Mouse (Mus musculus) embryonic facial prominence, embryonic 11.5 days (tissue): ENCODE results near the gene Col4a1. TPM values are rescaled to one million over a fixed set of nuclear protein-coding genes. Genes with fewer than 3 reads are reported as not detected.

Experiments
- ATAC-seq: fragments of 200-750 bp; cut with Nextera tagmentation; replicated peaks from 2 replicates; pipeline ENCODE4 v1.8.0; 2017; ENCODE audit warnings: low read depth; ENCODE audit not compliant: insufficient number of reproducible peaks, low FRiP score, low TSS enrichment
- DNase-seq: peaks from one replicate; pipeline ENCODE4 v3.0.0-alpha.2; 2015; ENCODE audit warnings: low spot score
- H3K27ac ChIP-seq: fragments of 300-500 bp; sonication (generic); replicated peaks from 2 replicates; pipeline ENCODE4 v1.5.1; 2014; ENCODE audit warnings: mild to moderate bottlenecking, low read depth, low read length, control low read depth
- H3K27me3 ChIP-seq: fragments of 300-500 bp; sonication (generic); 2 replicates; pipeline ENCODE4 v1.6.1; 2014; ENCODE audit warnings: mild to moderate bottlenecking, low read length, moderate library complexity, mixed read lengths; ENCODE audit not compliant: control insufficient read depth, insufficient read depth
- H3K36me3 ChIP-seq: fragments of 300-500 bp; sonication (generic); replicated peaks from 2 replicates; pipeline ENCODE4 v1.6.1; 2014; ENCODE audit warnings: low read depth, mild to moderate bottlenecking, low read length, moderate library complexity, mixed read lengths; ENCODE audit not compliant: control insufficient read depth, insufficient read depth
- H3K4me1 ChIP-seq: fragments of 300-500 bp; sonication (generic); 2 replicates; pipeline ENCODE4 v1.6.1; 2014; ENCODE audit warnings: low read length, mixed read lengths; ENCODE audit not compliant: control insufficient read depth, insufficient read depth
- H3K4me2 ChIP-seq: fragments of 300-500 bp; sonication (generic); 2 replicates; pipeline ENCODE4 v1.6.1; 2014; ENCODE audit warnings: low read depth, mild to moderate bottlenecking, control low read depth, low read length, moderate library complexity
- H3K4me3 ChIP-seq: fragments of 300-500 bp; sonication (generic); 2 replicates; pipeline ENCODE4 v1.5.1; 2014; ENCODE audit warnings: low read depth, low read length, control low read depth
- H3K9ac ChIP-seq: fragments of 300-500 bp; sonication (generic); replicated peaks from 2 replicates; pipeline ENCODE4 v1.6.1; 2014; ENCODE audit warnings: mild to moderate bottlenecking, control low read depth, low read length
- H3K9me3 ChIP-seq: fragments of 300-500 bp; sonication (generic); replicated peaks from 2 replicates; pipeline ENCODE4 v1.6.1; 2016; ENCODE audit warnings: mild to moderate bottlenecking, low read length, inconsistent platforms, mixed read lengths; ENCODE audit not compliant: control insufficient read depth
- WGBS: fragments of 180-500 bp; shearing (Covaris S2); extraction: QIAGEN DNeasy Blood & Tissue Kit; methylation state at CpG from one replicate; pipeline ENCODE4 v1.1.7; 2014; 5-methylcytosine and 5-hydroxymethylcytosine counted together
- polyA plus RNA-seq: library from polyadenylated mRNA; unstranded; fragments of >200 nt; fragmentation: Nextera tagmentation; extraction: Ambion mirVana; gene quantifications from 2 replicates; pipeline ENCODE4 v1.2.1, GENCODE M21; 2014

Col4a1 gene
- polyA plus RNA-seq, 1 experiment from 2014 or later, result 93.6 TPM

GRCm38 (mm10) chr8:11176393-11176792, 136.2 kb downstream of the Col4a1 start:
- Histone ChIP-seq H3K4me2 (no peak overlapping the region), H3K9me3 (no peaks in the 10 kb centered on the region), H3K27me3 (no peaks in the 10 kb centered on the region), H3K4me1 (no peaks in the 10 kb centered on the region), H3K36me3 (no peaks in the 10 kb centered on the region), H3K9ac (no peak overlapping the region), H3K4me3 (no peak overlapping the region), H3K27ac (no peak overlapping the region)
- ATAC-seq, result no peak
- whole genome bisulfite sequencing, result 82% methylated on average over 7 of the region's 7 CpGs
- no peak for DNase-seq

DNA sequence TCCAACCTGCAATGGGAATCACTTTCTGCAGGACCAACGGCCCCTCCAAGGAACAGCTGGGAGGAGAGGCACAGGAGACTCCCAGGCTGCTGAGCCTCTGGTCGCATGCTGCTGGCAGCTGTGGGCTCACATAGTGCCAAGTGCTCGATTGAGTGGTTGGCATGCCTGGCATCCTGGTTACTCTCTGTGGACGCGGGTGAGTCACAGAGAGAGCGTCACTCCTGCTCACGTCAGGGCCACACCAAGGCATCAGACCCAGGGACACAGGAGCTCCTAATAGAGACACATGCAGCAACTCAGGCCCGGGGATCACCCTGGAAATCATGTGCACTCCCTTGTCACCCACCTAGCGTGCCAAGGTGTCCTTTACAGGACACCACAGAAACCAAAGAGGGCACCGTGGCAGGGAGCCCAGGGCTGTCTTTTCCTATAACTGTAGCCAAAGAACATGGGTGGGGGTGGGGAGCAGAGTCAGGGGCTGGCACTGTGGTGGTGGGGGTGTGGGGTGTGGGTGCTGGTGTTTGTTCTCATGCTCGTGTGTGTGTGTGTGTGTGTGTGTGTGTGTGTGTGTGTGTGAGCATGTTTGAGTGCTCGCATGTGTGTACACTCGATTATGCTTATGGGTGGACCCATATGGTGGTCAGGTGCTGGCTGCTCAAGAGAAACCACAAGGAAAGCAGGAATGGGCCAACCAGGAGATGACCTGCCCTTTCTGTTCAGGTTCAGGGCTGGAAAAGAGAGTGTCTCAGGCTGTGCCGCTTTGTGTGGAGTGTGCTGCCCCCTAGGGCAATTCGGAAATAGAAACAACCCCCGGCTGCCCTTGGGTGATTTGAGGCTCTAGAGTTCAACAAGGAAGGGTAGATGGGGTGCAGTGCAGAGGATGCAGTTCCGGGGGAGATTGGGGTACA, 139.1 kb downstream of the Col4a1 start:
- no peaks in the 10 kb centered on the region for H3K9me3 ChIP-seq
- ATAC-seq, result 0 out of 2 replicates have a peak, but pooled peaks have one; percentile 22
- H3K4me2 ChIP-seq, result no peak overlapping the region
- H3K27me3 ChIP-seq, result no peaks in the 10 kb centered on the region
- no peak overlapping the region for H3K9ac ChIP-seq
- no peaks in the 10 kb centered on the region for H3K4me1 ChIP-seq
- H3K27ac ChIP-seq, result no peak overlapping the region
- 70% methylated on average over 16 of the region's 17 CpGs for WGBS
- DNase-seq, result peak; percentile 72
- no peaks in the 10 kb centered on the region for H3K36me3 ChIP-seq
- no peak overlapping the region for H3K4me3 ChIP-seq

- H3K9ac ChIP-seq, result no peak overlapping the region
- 72% methylated on average over 7 of the region's 7 CpGs for WGBS
- no peak for ATAC-seq
- no peaks in the 10 kb centered on the region for H3K4me1 ChIP-seq
- DNase-seq, result no peak
- H3K4me3 ChIP-seq, result no peak overlapping the region
- no peaks in the 10 kb centered on the region for H3K9me3 ChIP-seq
- no peaks in the 10 kb centered on the region for H3K27me3 ChIP-seq
- H3K27ac ChIP-seq, result no peak overlapping the region
- no peak overlapping the region for H3K4me2 ChIP-seq
- H3K36me3 ChIP-seq, result no peaks in the 10 kb centered on the region
Observed at GRCm38 (mm10) chr8:11171526-11171925, 141.1 kb downstream of the Col4a1 start.

DNA sequence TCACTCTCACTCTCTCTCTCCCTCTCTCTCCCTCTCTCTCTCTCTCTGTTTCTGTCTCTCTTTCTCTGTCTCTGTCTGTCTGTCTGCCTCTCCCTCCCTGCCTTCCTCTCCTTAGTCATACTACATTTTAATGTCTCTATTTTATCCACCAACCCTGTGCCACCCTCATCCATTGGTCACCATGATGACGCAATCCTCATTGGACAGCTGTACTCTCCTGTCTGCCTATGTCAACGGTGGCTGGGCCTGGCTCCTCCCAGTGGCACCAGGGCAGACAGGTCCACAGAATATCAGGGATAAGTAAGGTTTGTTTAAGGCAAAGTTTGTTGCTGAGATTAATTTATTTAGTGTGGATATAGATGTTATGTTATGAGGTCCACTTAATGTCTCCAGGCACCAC, 143.2 kb downstream of the Col4a1 start:
- Histone ChIP-seq H3K9me3 (no peaks in the 10 kb centered on the region), H3K9ac (no peak overlapping the region), H3K27me3 (no peaks in the 10 kb centered on the region), H3K27ac (no peak overlapping the region), H3K36me3 (no peaks in the 10 kb centered on the region), H3K4me3 (no peak overlapping the region), H3K4me2 (no peak overlapping the region), H3K4me1 (no peaks in the 10 kb centered on the region)
- WGBS, result 77% methylated on average over 2 of the region's 2 CpGs
- ATAC-seq (no peak), DNase-seq (no peak)

GRCm38 (mm10) chr8:11168780-11169179, 143.8 kb downstream of the Col4a1 start:
- 90% methylated on average over 3 of the region's 3 CpGs for WGBS

GRCm38 (mm10) chr8:11167955-11168354, 144.7 kb downstream of the Col4a1 start:
- Histone ChIP-seq H3K27ac (no peak overlapping the region), H3K9me3 (no peaks in the 10 kb centered on the region), H3K4me3 (no peak overlapping the region), H3K4me2 (no peak overlapping the region), H3K27me3 (no peaks in the 10 kb centered on the region), H3K36me3 (no peaks in the 10 kb centered on the region), H3K4me1 (no peaks in the 10 kb centered on the region), H3K9ac (no peak overlapping the region)
- ATAC-seq, result no peak
- no peak for DNase-seq
- WGBS, result 83% methylated on average over 9 of the region's 9 CpGs

More at GRCm38 (mm10) chr8:11168780-11169179, 143.8 kb downstream of the Col4a1 start:
- ATAC-seq (no peak), DNase-seq (no peak)
- no peak overlapping the region for H3K4me3 ChIP-seq
- H3K36me3 ChIP-seq, result no peaks in the 10 kb centered on the region
- no peak overlapping the region for H3K9ac ChIP-seq
- H3K4me1 ChIP-seq, result no peaks in the 10 kb centered on the region
- no peak overlapping the region for H3K27ac ChIP-seq
- H3K4me2 ChIP-seq, result no peak overlapping the region
- H3K9me3 ChIP-seq, result no peaks in the 10 kb centered on the region
- H3K27me3 ChIP-seq, result no peaks in the 10 kb centered on the region

- H3K27me3 ChIP-seq, result no peaks in the 10 kb centered on the region
- DNase-seq (peak; percentile 53), ATAC-seq (peak; percentile 68)
- no peaks in the 10 kb centered on the region for H3K9me3 ChIP-seq
- no peak overlapping the region; the same call in 1 of the 2 replicates for H3K27ac ChIP-seq
- 12% methylated on average over 4 of the region's 4 CpGs for WGBS
- H3K9ac ChIP-seq, result no peak overlapping the region
- H3K36me3 ChIP-seq, result no peaks in the 10 kb centered on the region
- no peak overlapping the region for H3K4me2 ChIP-seq
- H3K4me1 ChIP-seq, result no peaks in the 10 kb centered on the region
- no peak overlapping the region for H3K4me3 ChIP-seq
Observed at GRCm38 (mm10) chr8:11165592-11165991, 147.0 kb downstream of the Col4a1 start.

DNA sequence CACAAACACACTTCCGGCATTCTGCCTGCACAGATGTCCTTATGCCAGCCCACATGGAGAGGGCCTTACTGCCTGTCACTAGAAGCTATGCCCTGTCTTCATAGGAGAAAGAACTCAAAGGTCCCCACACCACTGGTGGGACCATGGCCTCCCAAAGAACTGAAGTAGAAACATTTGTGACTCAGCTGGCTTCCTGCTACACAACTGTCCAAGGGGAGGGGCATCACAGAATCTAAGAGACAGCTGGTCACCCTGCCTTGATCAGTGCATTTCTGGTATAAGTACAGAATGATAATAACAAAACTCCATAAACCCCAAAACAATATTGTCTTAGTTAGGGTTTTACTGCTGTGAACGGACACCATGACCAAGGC, 156.3 kb downstream of the Col4a1 start:
- H3K27ac ChIP-seq, result no peak overlapping the region
- no peak overlapping the region for H3K4me2 ChIP-seq
- H3K36me3 ChIP-seq, result no peaks in the 10 kb centered on the region
- H3K9ac ChIP-seq, result no peak overlapping the region
- DNase-seq (no peak), ATAC-seq (no peak)
- WGBS, result 92% methylated on average over 2 of the region's 2 CpGs
- H3K4me1 ChIP-seq, result no peaks in the 10 kb centered on the region
- H3K27me3 ChIP-seq, result no peaks in the 10 kb centered on the region
- no peaks in the 10 kb centered on the region for H3K9me3 ChIP-seq
- no peak overlapping the region for H3K4me3 ChIP-seq
